Mouse (Mus musculus): Measurements from ENCODE around the gene Slx1b.

GRCm38 (mm10) chr7:126708175-126708952, 12.8 kb upstream of the Slx1b start:
- TF ChIP-seq CTCF (IDR thresholded peaks at IDR 0.05; ENCODE audit: borderline replicate concordance, extremely low read depth, insufficient read depth, insufficient read length) (no peak), POLR2A (IDR thresholded peaks at IDR 0.05; ENCODE audit: borderline replicate concordance, extremely low read depth, insufficient read depth, insufficient read length, poor library complexity, severe bottlenecking) (no peak)
